Mouse (Mus musculus) erythroblast, embryonic 14.5 days (primary cell): ENCODE data around the gene Sprr2d.

Experiments
- GATA1 ChIP-seq: IDR thresholded peaks from 2 replicates; pipeline ENCODE4 v1.6.1; 2012; ENCODE audit warnings: low read length, inconsistent platforms, mixed read lengths
- TAL1 ChIP-seq: IDR thresholded peaks from 3 replicates; pipeline ENCODE4 v1.6.1; 2012; ENCODE audit warnings: low read length, inconsistent platforms, mixed read lengths

- no peak for TF ChIP-seq TAL1
- no peak for TF ChIP-seq GATA1
Observed at GRCm38 (mm10) chr3:92373613-92374012, 34.7 kb downstream of the Sprr2d start.
